Mouse (Mus musculus) megakaryocyte, embryonic 14.5 days (primary cell): ENCODE results near the gene BC049352.

Source experiments
- FLI1 ChIP-seq: IDR thresholded peaks from 2 replicates; pipeline ENCODE4 v1.6.1; 2012; ENCODE audit warnings: low read length, inconsistent platforms, mixed read lengths
- GATA1 ChIP-seq: IDR thresholded peaks from 3 replicates; pipeline ENCODE4 v1.6.1; 2012; ENCODE audit warnings: mixed read lengths, low read length, inconsistent platforms, borderline replicate concordance

DNA sequence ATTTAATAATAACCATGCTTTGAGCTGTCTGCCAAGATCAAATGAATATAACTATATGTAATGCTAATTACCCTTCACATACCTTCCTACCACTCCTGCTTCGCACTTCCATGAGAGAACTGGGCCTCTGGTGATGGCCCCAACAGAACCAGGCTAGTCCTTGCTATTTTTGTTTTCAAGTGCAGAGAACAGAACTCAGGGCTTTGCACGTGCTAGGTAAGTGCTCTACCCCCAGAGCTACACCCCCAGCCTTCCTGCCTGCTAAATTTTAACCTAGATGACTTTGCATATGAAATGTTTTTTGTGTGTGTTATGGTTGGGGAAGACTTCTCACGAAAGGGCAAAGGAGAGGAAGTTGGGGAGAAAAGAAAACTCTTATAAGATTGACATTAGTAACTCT lies 714 bp downstream of the BC049352 start:
- TF ChIP-seq GATA1 = no peak
- TF ChIP-seq FLI1 = no peak
